Mouse (Mus musculus): Measurements from ENCODE around the gene Sprr2a3.
"Not testable (repeated sequence)": the region's sequence is repeated elsewhere in the genome, so short reads cannot be mapped to it uniquely, and the experiment has no call there.

Sprr2a3 gene

GRCm38 (mm10) chr3:92285101-92285500 is at the start of gene Sprr2a3:
Gene Sprr2a3 (plus strand): TSS chr3:92285417.
- not testable (repeated sequence) for DNase-seq

- not testable (repeated sequence) for DNase-seq
Observed at GRCm38 (mm10) chr3:92236463-92237189, 48.6 kb upstream of the Sprr2a3 start.

- DNase-seq, result not testable (repeated sequence)
Observed at GRCm38 (mm10) chr3:92238736-92239135, 46.5 kb upstream of the Sprr2a3 start.

GRCm38 (mm10) chr3:92239197-92239596 is 46.0 kb upstream of the Sprr2a3 start:
- DNase-seq, result not testable (repeated sequence)

GRCm38 (mm10) chr3:92244833-92245232 is 40.4 kb upstream of the Sprr2a3 start:
- DNase-seq, result not testable (repeated sequence)

- DNase-seq, result not testable (repeated sequence)
Observed at GRCm38 (mm10) chr3:92246245-92246644, 39.0 kb upstream of the Sprr2a3 start.

- DNase-seq, result not testable (repeated sequence)
Observed at GRCm38 (mm10) chr3:92248494-92248893, 36.7 kb upstream of the Sprr2a3 start.

- DNase-seq, result not testable (repeated sequence)
Observed at GRCm38 (mm10) chr3:92250450-92250849, 34.8 kb upstream of the Sprr2a3 start.

GRCm38 (mm10) chr3:92253860-92254259 is 31.4 kb upstream of the Sprr2a3 start:
- DNase-seq, result not testable (repeated sequence)

GRCm38 (mm10) chr3:92258526-92258925 is 26.7 kb upstream of the Sprr2a3 start:
- DNase-seq, result not testable (repeated sequence)

- not testable (repeated sequence) for DNase-seq
Observed at GRCm38 (mm10) chr3:92263462-92263861, 21.8 kb upstream of the Sprr2a3 start.

GRCm38 (mm10) chr3:92271414-92271985 is 13.7 kb upstream of the Sprr2a3 start:
- not testable (repeated sequence) for DNase-seq

- not testable (repeated sequence) for DNase-seq
Observed at GRCm38 (mm10) chr3:92273504-92273903, 11.7 kb upstream of the Sprr2a3 start.

GRCm38 (mm10) chr3:92274018-92274417 is 11.2 kb upstream of the Sprr2a3 start:
- DNase-seq, result not testable (repeated sequence)

- not testable (repeated sequence) for DNase-seq
Observed at GRCm38 (mm10) chr3:92279663-92280062, 5.6 kb upstream of the Sprr2a3 start.

- DNase-seq, result not testable (repeated sequence)
Observed at GRCm38 (mm10) chr3:92280963-92281606, 4.1 kb upstream of the Sprr2a3 start.

- DNase-seq, result not testable (repeated sequence)
Observed at GRCm38 (mm10) chr3:92288489-92288888, 3.3 kb downstream of the Sprr2a3 start.

- no peak for DNase-seq
Observed at GRCm38 (mm10) chr3:92307406-92307805, 22.2 kb downstream of the Sprr2a3 start.

- DNase-seq, result no peak
Observed at GRCm38 (mm10) chr3:92316320-92316719, 31.1 kb downstream of the Sprr2a3 start, which contains the start of gene Sprr2b. Gene Sprr2b (plus strand): TSS chr3:92316620.

GRCm38 (mm10) chr3:92317384-92317783 is 32.2 kb downstream of the Sprr2a3 start:
- DNase-seq, result no peak

- DNase-seq, result no peak
Observed at GRCm38 (mm10) chr3:92336278-92336677, 51.1 kb downstream of the Sprr2a3 start.

GRCm38 (mm10) chr3:92338840-92339239 is 53.6 kb downstream of the Sprr2a3 start, which contains the start of gene Sprr2d:
Gene Sprr2d (plus strand): TSS chr3:92339140.
- no peak for DNase-seq

Data from cerebellum, postnatal 36 days (tissue).